Mouse (Mus musculus) limb, embryonic 11.5 days (tissue): ENCODE results near the gene Lrig2. TPM values are rescaled to one million over a fixed set of nuclear protein-coding genes. Genes with fewer than 3 reads are reported as not detected.

Experiments used
- ATAC-seq: fragments of 200-750 bp; cut with Nextera tagmentation; 2 replicates; pipeline ENCODE4 v1.8.0; 2017; ENCODE audit warnings: low read depth; ENCODE audit not compliant: insufficient number of reproducible peaks, low FRiP score, low TSS enrichment
- DNase-seq: peaks from one replicate; pipeline ENCODE4 v3.0.0-alpha.2; 2015; ENCODE audit warnings: low spot score
- H3K27ac ChIP-seq: fragments of 300-500 bp; sonication (generic); replicated peaks from 2 replicates; pipeline ENCODE4 v1.5.1; 2014; ENCODE audit warnings: low read depth, mild to moderate bottlenecking, low read length
- H3K27me3 ChIP-seq: fragments of 300-500 bp; sonication (generic); 2 replicates; pipeline ENCODE4 v1.6.1; 2014; ENCODE audit warnings: mild to moderate bottlenecking, low read length, mixed read lengths; ENCODE audit not compliant: control insufficient read depth, insufficient read depth
- H3K36me3 ChIP-seq: fragments of 300-500 bp; sonication (generic); 2 replicates; pipeline ENCODE4 v1.6.1; 2014; ENCODE audit warnings: mild to moderate bottlenecking, low read length, moderate library complexity, mixed read lengths; ENCODE audit not compliant: control insufficient read depth, insufficient read depth
- H3K4me1 ChIP-seq: fragments of 300-500 bp; sonication (generic); 2 replicates; pipeline ENCODE4 v1.6.1; 2014; ENCODE audit warnings: low read length, mixed read lengths; ENCODE audit not compliant: control insufficient read depth, insufficient read depth
- H3K4me2 ChIP-seq: fragments of 300-500 bp; sonication (generic); 2 replicates; pipeline ENCODE4 v1.6.1; 2014; ENCODE audit warnings: low read depth, mild to moderate bottlenecking, moderate library complexity; ENCODE audit not compliant: severe bottlenecking
- H3K4me3 ChIP-seq: fragments of 300-500 bp; sonication (generic); 2 replicates; pipeline ENCODE4 v1.5.1; 2014; ENCODE audit warnings: low read depth, low read length
- H3K9ac ChIP-seq: fragments of 300-500 bp; sonication (generic); 2 replicates; pipeline ENCODE4 v1.6.1; 2014; ENCODE audit warnings: mild to moderate bottlenecking, low read length
- H3K9me3 ChIP-seq: fragments of 300-500 bp; sonication (generic); 2 replicates; pipeline ENCODE4 v1.6.1; 2016; ENCODE audit warnings: low read length; ENCODE audit not compliant: control insufficient read depth
- WGBS: fragments of 180-500 bp; shearing (Covaris S2); extraction: QIAGEN DNeasy Blood & Tissue Kit; methylation state at CpG from one replicate; pipeline ENCODE4 v1.1.7; 2014; 5-methylcytosine and 5-hydroxymethylcytosine counted together
- polyA plus RNA-seq: library from polyadenylated mRNA; unstranded; fragments of >200 nt; fragmentation: Nextera tagmentation; extraction: Ambion mirVana; gene quantifications from 2 replicates; pipeline ENCODE4 v1.2.1, GENCODE M21; 2014

Lrig2 gene
- polyA plus RNA-seq, 1 experiment from 2014 or later, result 23.1 TPM

DNA sequence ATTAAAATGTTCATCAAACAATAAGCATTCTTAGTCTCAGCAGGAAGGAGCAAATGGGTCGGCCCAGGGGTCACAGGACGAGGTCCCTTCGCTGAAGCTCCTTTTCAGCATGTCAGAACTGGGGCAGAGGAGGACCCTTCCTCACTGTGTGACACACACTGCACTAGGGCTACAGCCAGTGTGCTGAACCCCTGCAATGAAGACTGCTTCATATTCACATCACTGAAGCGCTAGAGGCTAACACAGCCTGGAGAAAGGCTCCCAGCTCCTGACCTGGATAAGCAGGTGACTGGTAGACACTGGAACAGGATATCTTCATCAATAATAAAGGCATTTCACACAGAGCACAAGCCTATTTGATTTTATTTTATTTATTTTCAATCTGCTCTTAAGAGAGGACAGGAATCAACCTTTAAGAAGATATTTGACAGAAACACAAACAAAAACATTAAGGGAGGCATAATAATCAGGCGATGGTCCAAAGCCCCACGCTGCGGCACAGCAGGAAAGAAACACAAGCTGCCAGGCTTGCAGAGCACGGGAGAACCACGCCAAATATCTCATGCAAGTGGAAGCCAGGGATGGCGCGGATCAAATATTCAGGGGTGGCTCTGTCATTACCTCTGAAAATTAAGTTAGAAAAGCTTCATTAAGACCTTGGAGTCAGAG is 115.5 kb downstream of the Lrig2 start:
- WGBS, result 72% methylated on average over 11 of the region's 11 CpGs
- Histone ChIP-seq H3K4me1 (no peaks in the 10 kb centered on the region), H3K27ac (no peak overlapping the region), H3K27me3 (no peaks in the 10 kb centered on the region), H3K4me2 (no peak overlapping the region), H3K9me3 (no peaks in the 10 kb centered on the region), H3K36me3 (no peaks in the 10 kb centered on the region), H3K9ac (no peak overlapping the region), H3K4me3 (no peak overlapping the region)
- DNase-seq (no peak), ATAC-seq (no peak)

DNA sequence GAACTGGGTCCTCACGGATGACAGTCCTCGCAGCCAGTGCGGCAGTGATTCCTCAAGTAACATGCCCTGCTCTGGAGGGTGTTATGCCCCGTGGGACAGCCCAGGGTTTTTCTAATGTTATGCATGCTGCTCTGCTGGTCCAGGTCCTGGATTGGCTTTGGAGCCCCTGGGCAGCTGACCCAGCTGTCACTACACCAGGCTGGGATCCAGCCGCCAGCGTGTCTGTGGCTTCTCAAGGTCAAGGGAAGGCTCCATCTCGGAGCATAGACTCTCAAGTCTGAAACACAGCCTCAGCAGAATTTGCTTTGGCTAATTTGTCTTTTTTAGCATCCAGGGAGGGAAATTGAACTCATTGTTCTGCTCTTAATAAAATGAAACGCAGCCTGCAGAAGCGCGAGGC is 121.6 kb downstream of the Lrig2 start:
- no peaks in the 10 kb centered on the region for H3K4me1 ChIP-seq
- DNase-seq (no peak), ATAC-seq (no peak)
- no peaks in the 10 kb centered on the region for H3K36me3 ChIP-seq
- no peaks in the 10 kb centered on the region for H3K9me3 ChIP-seq
- H3K27ac ChIP-seq, result no peak overlapping the region
- no peak overlapping the region for H3K9ac ChIP-seq
- H3K4me2 ChIP-seq, result no peak overlapping the region
- no peak overlapping the region for H3K4me3 ChIP-seq
- 78% methylated on average over 10 of the region's 10 CpGs for WGBS
- H3K27me3 ChIP-seq, result no peaks in the 10 kb centered on the region

DNA sequence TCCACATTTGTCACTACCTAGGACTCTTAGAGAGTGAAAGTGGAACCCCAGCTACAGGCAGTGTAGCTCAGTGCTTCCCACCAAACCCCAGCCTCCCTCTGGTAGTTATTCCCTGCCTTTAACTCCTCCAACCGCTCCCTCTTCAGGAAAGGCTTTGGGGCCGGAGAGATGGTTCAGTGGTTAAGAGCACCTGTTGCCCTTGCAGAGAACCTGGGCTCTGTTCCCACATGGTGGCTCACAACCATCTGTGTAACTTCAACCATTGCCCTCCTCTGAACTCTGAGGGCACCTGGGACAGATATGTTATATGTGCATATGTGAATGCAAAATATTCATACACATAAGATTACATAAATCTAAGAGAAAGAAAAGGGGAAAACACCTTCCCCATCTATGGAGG is 122.3 kb downstream of the Lrig2 start:
- 75% methylated on average over 2 of the region's 2 CpGs for WGBS
- no peak for ATAC-seq
- H3K4me3 ChIP-seq, result no peak overlapping the region

DNA sequence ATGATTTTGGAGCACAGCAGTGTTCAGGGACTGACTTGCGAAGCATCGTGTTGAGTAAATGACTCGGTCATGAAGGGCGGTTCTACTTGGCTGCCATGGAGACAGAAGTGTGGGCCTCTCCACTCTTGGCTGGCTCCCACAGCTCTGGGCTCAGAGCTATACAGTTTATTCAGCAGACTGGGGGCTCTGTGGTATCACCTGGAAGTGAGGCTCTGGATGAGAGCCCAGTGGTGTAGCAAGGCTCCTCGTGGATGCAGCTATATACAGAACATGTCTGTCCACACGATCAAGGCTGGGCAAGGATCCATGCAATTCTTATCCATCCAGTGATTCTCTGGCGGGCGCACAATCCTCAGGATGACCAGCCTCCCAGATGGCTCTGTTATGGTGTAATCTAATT is 126.1 kb downstream of the Lrig2 start:
- Histone ChIP-seq H3K27me3 (no peaks in the 10 kb centered on the region), H3K4me1 (no peaks in the 10 kb centered on the region), H3K9me3 (no peaks in the 10 kb centered on the region), H3K27ac (no peak overlapping the region), H3K9ac (no peak overlapping the region), H3K36me3 (no peaks in the 10 kb centered on the region), H3K4me2 (no peak overlapping the region), H3K4me3 (no peak overlapping the region)
- WGBS, result 91% methylated on average over 8 of the region's 8 CpGs
- DNase-seq, result no peak
- no peak for ATAC-seq

More for the DNA sequence above, 122.3 kb downstream of the Lrig2 start:
- H3K9me3 ChIP-seq, result no peaks in the 10 kb centered on the region
- H3K9ac ChIP-seq, result no peak overlapping the region
- no peaks in the 10 kb centered on the region for H3K36me3 ChIP-seq
- H3K4me1 ChIP-seq, result no peaks in the 10 kb centered on the region
- no peak for DNase-seq
- no peak overlapping the region for H3K4me2 ChIP-seq
- H3K27ac ChIP-seq, result no peak overlapping the region
- H3K27me3 ChIP-seq, result no peaks in the 10 kb centered on the region

DNA sequence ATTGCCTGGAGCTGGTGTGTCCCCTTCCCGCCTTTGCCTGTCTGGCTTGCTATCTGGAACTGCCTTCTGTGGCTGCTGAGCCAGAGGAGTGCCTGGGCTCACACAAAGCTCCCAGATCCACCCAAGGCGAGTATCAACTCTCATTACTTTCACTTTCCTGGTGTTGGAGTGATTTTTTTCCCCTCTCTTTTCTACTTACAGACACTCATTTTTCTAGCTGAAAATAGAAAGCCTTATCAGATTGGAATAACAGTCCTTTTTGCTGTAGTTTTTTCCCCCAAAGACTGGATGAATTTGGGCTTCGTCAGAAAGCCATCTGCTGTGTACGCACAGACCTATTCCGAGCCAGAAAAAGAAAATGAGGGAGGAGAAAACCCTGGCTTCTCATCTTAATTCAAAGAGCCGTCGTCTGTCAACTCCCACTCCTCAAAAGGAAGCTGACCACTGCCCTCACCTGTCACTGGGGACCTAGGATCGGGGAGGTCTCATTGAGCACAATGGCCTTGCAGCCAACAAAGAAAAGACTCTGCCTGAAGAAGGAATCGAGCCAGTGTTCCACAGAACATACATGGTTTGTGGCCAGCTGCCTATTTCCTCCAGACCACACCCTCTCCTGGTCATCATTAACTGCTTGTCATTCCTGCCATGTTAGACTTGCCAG is 127.9 kb downstream of the Lrig2 start:
- DNase-seq (no peak), ATAC-seq (no peak)
- no peaks in the 10 kb centered on the region for H3K27me3 ChIP-seq
- no peak overlapping the region for H3K9ac ChIP-seq
- no peak overlapping the region for H3K4me3 ChIP-seq
- 72% methylated on average over 9 of the region's 9 CpGs for WGBS
- H3K4me2 ChIP-seq, result no peak overlapping the region
- H3K36me3 ChIP-seq, result no peaks in the 10 kb centered on the region
- H3K9me3 ChIP-seq, result no peaks in the 10 kb centered on the region
- no peak overlapping the region for H3K27ac ChIP-seq
- H3K4me1 ChIP-seq, result no peaks in the 10 kb centered on the region

DNA sequence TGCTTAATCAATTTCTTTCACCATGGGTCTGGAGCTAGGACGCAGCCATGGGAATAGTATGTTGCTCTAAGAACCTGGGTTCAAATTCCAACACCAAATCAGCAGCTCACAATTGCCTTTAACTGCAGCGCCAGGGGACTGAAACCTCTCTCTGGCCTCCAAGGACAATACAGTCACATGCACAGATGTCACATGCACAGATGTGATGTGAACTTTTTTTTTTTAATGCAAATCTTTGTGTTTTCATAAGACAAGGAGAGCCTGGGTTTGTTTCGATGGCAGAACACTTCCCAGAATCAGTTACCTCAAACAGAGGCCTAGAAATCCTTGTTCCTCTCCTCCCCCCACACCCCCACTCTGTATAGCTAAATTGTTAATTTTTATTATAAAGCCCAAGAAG is 133.5 kb downstream of the Lrig2 start:
- no peak overlapping the region for H3K4me3 ChIP-seq
- H3K9me3 ChIP-seq, result no peaks in the 10 kb centered on the region
- no peaks in the 10 kb centered on the region for H3K4me1 ChIP-seq
- no peaks in the 10 kb centered on the region for H3K36me3 ChIP-seq
- H3K4me2 ChIP-seq, result no peak overlapping the region
- 85% methylated on average over 3 of the region's 3 CpGs for WGBS
- no peak overlapping the region for H3K27ac ChIP-seq
- DNase-seq (no peak), ATAC-seq (no peak)
- H3K27me3 ChIP-seq, result no peaks in the 10 kb centered on the region
- no peak overlapping the region for H3K9ac ChIP-seq

DNA sequence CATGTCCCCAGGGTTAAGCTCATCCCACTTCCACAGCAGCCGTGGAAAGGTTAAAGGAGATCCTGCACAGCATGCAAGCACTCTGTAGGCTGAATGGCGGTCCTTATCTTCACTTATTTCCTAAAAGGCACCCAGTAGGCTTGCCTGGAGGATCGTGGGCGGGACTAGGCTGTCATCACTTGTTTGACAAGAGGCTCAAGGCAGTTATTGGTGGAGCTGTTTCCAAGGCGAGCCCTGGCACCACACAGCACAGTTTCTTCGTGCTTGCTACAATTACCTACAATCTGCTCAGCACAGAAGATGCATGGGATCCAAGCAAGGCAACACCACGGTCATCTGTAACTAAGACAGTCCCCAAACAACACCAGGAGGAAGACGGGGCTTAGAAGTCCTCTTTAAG is 137.8 kb downstream of the Lrig2 start:
- no peak for DNase-seq
- H3K4me3 ChIP-seq, result no peak overlapping the region
- H3K4me1 ChIP-seq, result no peaks in the 10 kb centered on the region
- no peak overlapping the region for H3K27ac ChIP-seq
- no peak overlapping the region for H3K4me2 ChIP-seq
- no peaks in the 10 kb centered on the region for H3K36me3 ChIP-seq
- H3K27me3 ChIP-seq, result no peaks in the 10 kb centered on the region
- 76% methylated on average over 8 of the region's 8 CpGs for WGBS
- H3K9ac ChIP-seq, result no peak overlapping the region
- no peak for ATAC-seq
- H3K9me3 ChIP-seq, result no peaks in the 10 kb centered on the region

DNA sequence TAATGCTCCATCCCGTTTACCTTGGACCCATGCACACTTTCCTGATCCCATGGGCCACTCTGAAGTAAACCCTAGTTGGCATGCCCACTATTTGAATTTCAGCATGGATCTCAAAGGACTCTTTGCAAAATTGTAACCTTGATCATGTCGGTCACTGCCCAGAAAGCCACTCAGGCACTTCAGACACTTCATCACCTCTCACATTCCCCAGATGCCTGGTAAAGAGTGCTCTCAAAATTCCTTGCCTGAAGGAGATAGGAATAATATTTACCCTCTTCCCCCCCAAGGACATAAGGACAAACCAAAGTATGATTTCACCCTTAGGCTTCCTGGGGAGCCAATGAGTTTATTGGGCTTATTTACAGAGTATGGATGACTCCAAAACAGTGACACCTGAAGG is 139.3 kb downstream of the Lrig2 start:
- no peak overlapping the region for H3K4me2 ChIP-seq
- no peaks in the 10 kb centered on the region for H3K4me1 ChIP-seq
- ATAC-seq (no peak), DNase-seq (no peak)
- H3K9ac ChIP-seq, result no peak overlapping the region
- H3K36me3 ChIP-seq, result no peaks in the 10 kb centered on the region
- 88% methylated on average over 2 of the region's 2 CpGs for WGBS
- H3K9me3 ChIP-seq, result no peaks in the 10 kb centered on the region
- H3K27ac ChIP-seq, result no peak overlapping the region
- H3K27me3 ChIP-seq, result no peaks in the 10 kb centered on the region
- no peak overlapping the region for H3K4me3 ChIP-seq

DNA sequence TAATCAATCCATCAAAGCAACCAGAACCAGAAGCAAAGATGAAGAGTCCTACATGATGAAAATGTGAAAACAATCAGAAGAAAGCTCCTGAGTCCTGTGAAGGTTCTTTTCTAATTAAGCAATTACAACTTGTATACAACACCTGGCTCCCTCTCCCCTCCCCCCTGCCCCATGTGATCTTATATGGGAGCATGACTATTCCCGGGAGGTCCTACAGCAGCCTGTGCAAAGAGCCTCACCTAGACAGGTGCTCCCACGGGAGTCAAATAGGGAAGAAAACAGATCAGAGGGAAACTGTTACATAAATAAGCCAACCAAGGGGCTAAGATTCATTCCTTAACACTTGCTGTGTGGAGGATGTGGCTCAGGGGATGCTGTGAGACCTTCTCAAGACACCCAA is 143.8 kb downstream of the Lrig2 start:
- Histone ChIP-seq H3K4me2 (no peak overlapping the region), H3K9me3 (no peaks in the 10 kb centered on the region), H3K27me3 (no peaks in the 10 kb centered on the region), H3K4me1 (no peaks in the 10 kb centered on the region), H3K36me3 (no peaks in the 10 kb centered on the region), H3K9ac (no peak overlapping the region), H3K27ac (no peak overlapping the region), H3K4me3 (no peak overlapping the region)
- DNase-seq, result no peak
- ATAC-seq, result no peak
- WGBS, result 66% methylated on average over 2 of the region's 2 CpGs
